Mouse (Mus musculus): ENCODE measurements around the gene Lrp1. TPM values are rescaled to one million over a fixed set of nuclear protein-coding genes. Genes with fewer than 3 reads are reported as not detected.

Gene Lrp1
- polyA plus RNA-seq, 1 experiment from 2014 or later = 42.6 TPM

GRCm38 (mm10) chr10:127652906-127653638 is 32.1 kb upstream of the Lrp1 start:
- H3K9ac ChIP-seq (ENCODE audit: low read depth, low read length) = peak overlapping the region; percentile 41
- DNase-seq (ENCODE audit: low spot score) (peak; percentile 85), ATAC-seq (replicated peaks; ENCODE audit: low FRiP score, low read depth) (peak; percentile 21; the same call in 1 of the 2 replicates)
- no peaks in the 10 kb centered on the region for H3K27me3 ChIP-seq (ENCODE audit: insufficient read depth, low read length)
- peak overlapping the region; percentile 76 for H3K27ac ChIP-seq
- 39% methylated on average over 21 of the region's 21 CpGs for WGBS
- H3K36me3 ChIP-seq (ENCODE audit: insufficient read depth, low read length) = peaks cover 31% of the 10 kb centered on the region
- H3K4me3 ChIP-seq (replicated peaks; ENCODE audit: low read depth, low read length) = peak overlapping the region; percentile 8; the same call in 1 of the 2 replicates
- 0 out of 2 replicates have a peak, but pooled peaks cover under 1% of the 10 kb centered on the region for H3K4me1 ChIP-seq (replicated peaks; ENCODE audit: insufficient read depth, low read length)
- no peak for TF ChIP-seq CTCF (IDR thresholded peaks at IDR 0.05; ENCODE audit: low read depth)
- H3K9me3 ChIP-seq (replicated peaks; ENCODE audit: low read length) = no peaks in the 10 kb centered on the region
- H3K4me2 ChIP-seq (ENCODE audit: low read length) = peak overlapping the region; percentile 14; the same call in 1 of the 2 replicates

GRCm38 (mm10) chr10:127645791-127646190 is 24.8 kb upstream of the Lrp1 start:
- Histone ChIP-seq H3K4me3 (replicated peaks; ENCODE audit: low read depth, low read length) (no peak overlapping the region), H3K9ac (ENCODE audit: low read depth, low read length) (no peak overlapping the region), H3K4me1 (replicated peaks; ENCODE audit: insufficient read depth, low read length) (peaks cover 17% of the 10 kb centered on the region; the same call in 1 of the 2 replicates), H3K36me3 (ENCODE audit: insufficient read depth, low read length) (peaks cover 12% of the 10 kb centered on the region; the same call in 1 of the 2 replicates), H3K4me2 (ENCODE audit: low read length) (no peak overlapping the region), H3K27me3 (ENCODE audit: insufficient read depth, low read length) (no peaks in the 10 kb centered on the region), H3K27ac (no peak overlapping the region), H3K9me3 (replicated peaks; ENCODE audit: low read length) (no peaks in the 10 kb centered on the region)
- TF ChIP-seq CTCF (IDR thresholded peaks at IDR 0.05; ENCODE audit: low read depth) = no peak
- ATAC-seq (replicated peaks; ENCODE audit: low FRiP score, low read depth) = no peak
- WGBS = 69% methylated on average over 2 of the region's 2 CpGs
- DNase-seq (ENCODE audit: low spot score) = no peak

GRCm38 (mm10) chr10:127643553-127644238 is 22.7 kb upstream of the Lrp1 start:
- Histone ChIP-seq H3K4me1 (replicated peaks; ENCODE audit: insufficient read depth, low read length) (peaks cover 17% of the 10 kb centered on the region; the same call in 1 of the 2 replicates), H3K4me2 (ENCODE audit: low read length) (peak overlapping the region; percentile 61), H3K9me3 (replicated peaks; ENCODE audit: low read length) (no peaks in the 10 kb centered on the region), H3K27ac (peak overlapping the region; percentile 94), H3K4me3 (replicated peaks; ENCODE audit: low read depth, low read length) (peak overlapping the region; percentile 59), H3K27me3 (ENCODE audit: insufficient read depth, low read length) (no peaks in the 10 kb centered on the region), H3K36me3 (ENCODE audit: insufficient read depth, low read length) (peaks cover 7% of the 10 kb centered on the region; the same call in 1 of the 2 replicates), H3K9ac (ENCODE audit: low read depth, low read length) (peak overlapping the region; percentile 62)
- peak; percentile 10; the same call in 1 of the 2 replicates for TF ChIP-seq CTCF (IDR thresholded peaks at IDR 0.05; ENCODE audit: low read depth)
- ATAC-seq (replicated peaks; ENCODE audit: low FRiP score, low read depth) (peak; percentile 70), DNase-seq (ENCODE audit: low spot score) (peak; percentile 90)
- 0% methylated on average over 25 of the region's 25 CpGs for WGBS

- H3K27ac ChIP-seq = peak within 1 kb of the TSS; percentile 94
- H3K9ac ChIP-seq (ENCODE audit: low read depth, low read length) = peak within 1 kb of the TSS; percentile 62
- peaks cover 17% of the 10 kb centered on the region; the same call in 1 of the 2 replicates for H3K4me1 ChIP-seq (replicated peaks; ENCODE audit: insufficient read depth, low read length)
- ATAC-seq (replicated peaks; ENCODE audit: low FRiP score, low read depth) (peak; percentile 62), DNase-seq (ENCODE audit: low spot score) (peak; percentile 84)
- H3K9me3 ChIP-seq (replicated peaks; ENCODE audit: low read length) = no peaks in the 10 kb centered on the region
- peak within 1 kb of the TSS; percentile 59 for H3K4me3 ChIP-seq (replicated peaks; ENCODE audit: low read depth, low read length)
- WGBS = 5% methylated on average over 37 of the region's 37 CpGs
- peaks cover 5% of the 10 kb centered on the region; the same call in 1 of the 2 replicates for H3K36me3 ChIP-seq (ENCODE audit: insufficient read depth, low read length)
- peak within 1 kb of the TSS; percentile 61 for H3K4me2 ChIP-seq (ENCODE audit: low read length)
- H3K27me3 ChIP-seq (ENCODE audit: insufficient read depth, low read length) = no peaks in the 10 kb centered on the region
- no peak for TF ChIP-seq CTCF (IDR thresholded peaks at IDR 0.05; ENCODE audit: low read depth)
Measured at GRCm38 (mm10) chr10:127642772-127643552, 22.0 kb upstream of the Lrp1 start, which contains the start of gene Stat6. Gene Stat6 (plus strand): TSS chr10:127642986.

GRCm38 (mm10) chr10:127641861-127642771 is 21.2 kb upstream of the Lrp1 start:
- DNase-seq (ENCODE audit: low spot score) = peak; percentile 93
- Histone ChIP-seq H3K9ac (ENCODE audit: low read depth, low read length) (peak overlapping the region; percentile 62), H3K36me3 (ENCODE audit: insufficient read depth, low read length) (no peaks in the 10 kb centered on the region), H3K27me3 (ENCODE audit: insufficient read depth, low read length) (no peaks in the 10 kb centered on the region), H3K27ac (peak overlapping the region; percentile 94), H3K4me2 (ENCODE audit: low read length) (peak overlapping the region; percentile 61), H3K4me1 (replicated peaks; ENCODE audit: insufficient read depth, low read length) (peaks cover 17% of the 10 kb centered on the region; the same call in 1 of the 2 replicates), H3K4me3 (replicated peaks; ENCODE audit: low read depth, low read length) (peak overlapping the region; percentile 59), H3K9me3 (replicated peaks; ENCODE audit: low read length) (no peaks in the 10 kb centered on the region)
- WGBS = 6% methylated on average over 19 of the region's 19 CpGs
- ATAC-seq (replicated peaks; ENCODE audit: low FRiP score, low read depth) = peak; percentile 57
- TF ChIP-seq CTCF (IDR thresholded peaks at IDR 0.05; ENCODE audit: low read depth) = peak; percentile 96
